9 mouse cellular contexts compared by ENCODE assay signal in the genomic region with DNA sequence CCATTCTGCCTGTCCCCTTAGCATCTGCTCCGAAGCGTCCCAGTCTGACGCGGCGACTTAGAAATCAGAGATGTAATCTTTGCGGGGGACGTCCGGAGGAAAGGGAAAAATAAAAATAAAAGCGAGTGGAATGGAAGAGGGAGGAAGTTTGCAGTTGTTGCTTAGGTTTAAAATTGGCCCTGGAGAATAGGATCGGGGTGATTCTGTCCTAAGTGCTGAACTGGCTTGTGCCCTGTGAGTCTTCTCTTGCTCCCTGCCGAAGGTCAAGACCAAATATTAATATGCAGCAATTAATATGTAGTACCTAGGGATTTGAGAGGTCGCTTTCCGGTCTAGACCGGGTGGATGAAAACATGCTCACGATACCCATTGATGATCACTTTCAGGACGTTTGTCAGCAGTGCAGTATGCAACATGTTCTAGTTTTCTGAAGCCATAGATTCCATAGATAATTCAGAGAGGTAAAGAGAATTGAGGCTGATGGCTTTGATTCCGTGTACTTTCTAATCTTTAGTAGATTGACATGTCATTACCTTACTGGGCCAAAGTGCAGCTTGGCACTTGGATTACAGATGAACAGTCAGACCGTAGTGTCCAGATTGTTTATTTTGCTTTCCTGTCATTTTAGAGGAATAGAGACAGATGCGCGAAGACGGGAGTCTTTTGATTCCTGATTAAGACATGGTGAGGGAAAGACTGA. TPM values are rescaled to one million over a fixed set of nuclear protein-coding genes. Genes with fewer than 3 reads are reported as not detected.
A peak's percentile ranks its signal among the peaks of the same experiment; 100 is the strongest.
DNase-seq lines count a peak whose midpoint lies in the region; ATAC-seq and TF ChIP-seq lines count a peak whose summit lies in the region.
"Had no signal": no experiment of that assay in that cellular context is flagged by ENCODE, and none has a peak within 500 bp of the region (broad histone marks: within the 10 kb centered on the region; RNA-seq: fewer than 3 reads in every experiment).

No protein-coding gene starts in this region.

- 2% methylated on average over 21 of the region's 21 CpGs for WGBS in lung, adult 2 months
- WGBS in hindbrain, embryonic 12.5 days, result 9% methylated on average over 21 of the region's 21 CpGs
- 15% methylated on average over 21 of the region's 21 CpGs for WGBS in midbrain, embryonic 10.5 days

- no peak for DNase-seq in lung, adult 2 months
- no peak for DNase-seq in lung, postnatal 14 days
- no peak for DNase-seq in midbrain, embryonic 10.5 days (ENCODE audit: low spot score)
- DNase-seq in adrenal gland, postnatal 25 days, result no peak
- DNase-seq in frontal cortex, postnatal 10 days (ENCODE audit: low spot score in 2 of 2), result no peak
- DNase-seq in adrenal gland, adult 8-10 months, result no peak

- peak overlapping the region; percentile 70 for H3K4me3 ChIP-seq in lung, adult 2 months (replicated peaks; ENCODE audit: extremely low read depth, low read depth, low read length)
- peak overlapping the region; percentile 66 for H3K4me3 ChIP-seq in cortical plate, adult 2 months (ENCODE audit: insufficient read depth, low read length)
- peak overlapping the region; percentile 76 for H3K4me3 ChIP-seq in hindbrain, embryonic 12.5 days
- H3K4me3 ChIP-seq in midbrain, embryonic 10.5 days, result peak overlapping the region; percentile 87

- H3K36me3 ChIP-seq in hindbrain, embryonic 12.5 days, result 0 out of 2 replicates have a peak, but pooled peaks cover 3% of the 10 kb centered on the region
- H3K36me3 ChIP-seq in midbrain, embryonic 10.5 days, result peaks cover 21% of the 10 kb centered on the region

- peak overlapping the region; percentile 72 for H3K4me2 ChIP-seq in hindbrain, embryonic 12.5 days (replicated peaks)

- H3K27me3 ChIP-seq in hindbrain, embryonic 12.5 days, result no peaks in the 10 kb centered on the region
- H3K27me3 ChIP-seq in midbrain, embryonic 10.5 days (ENCODE audit: low read depth, poor library complexity, severe bottlenecking), result no peaks in the 10 kb centered on the region

- no peak overlapping the region for H3K27ac ChIP-seq in cortical plate, adult 2 months (ENCODE audit: insufficient read depth, low read length)
- peak overlapping the region; percentile 88 for H3K27ac ChIP-seq in hindbrain, embryonic 12.5 days
- H3K27ac ChIP-seq in midbrain, embryonic 10.5 days (replicated peaks), result peak overlapping the region; percentile 94

- ATAC-seq in hindbrain, embryonic 12.5 days (ENCODE audit: low FRiP score), result peak; percentile 14

- no peaks in the 10 kb centered on the region; the same call in none of the 2 replicates for H3K4me1 ChIP-seq in lung, adult 2 months (ENCODE audit: control insufficient read depth, insufficient read depth, low read length)
- H3K4me1 ChIP-seq in cortical plate, adult 2 months (ENCODE audit: control insufficient read depth, insufficient read depth, low read length), result no peaks in the 10 kb centered on the region
- peaks cover 18% of the 10 kb centered on the region for H3K4me1 ChIP-seq in hindbrain, embryonic 12.5 days
- peaks cover 37% of the 10 kb centered on the region for H3K4me1 ChIP-seq in midbrain, embryonic 10.5 days

- no peak for TF ChIP-seq POLR2A in lung, adult 2 months (IDR thresholded peaks at IDR 0.05; ENCODE audit: borderline replicate concordance, extremely low read depth, low read depth, low read length)
- no peak for TF ChIP-seq POLR2A in cortical plate, adult 2 months (IDR thresholded peaks at IDR 0.05; ENCODE audit: extremely low read depth, insufficient read depth, low read length)

- peak overlapping the region; percentile 84 for H3K9ac ChIP-seq in hindbrain, embryonic 12.5 days

- TF ChIP-seq CTCF in lung, adult 2 months (IDR thresholded peaks at IDR 0.05; ENCODE audit: insufficient read depth, low read length), result no peak
- TF ChIP-seq CTCF in cortical plate, adult 2 months (IDR thresholded peaks at IDR 0.05; ENCODE audit: extremely low read depth, insufficient read depth, low read length), result no peak

- H3K9me3 ChIP-seq in hindbrain, embryonic 12.5 days (replicated peaks), result no peaks in the 10 kb centered on the region
- peaks cover 3% of the 10 kb centered on the region; the same call in 1 of the 2 replicates for H3K9me3 ChIP-seq in midbrain, embryonic 10.5 days (replicated peaks)

RNA-seq across cellular contexts. Expression of a gene that starts 0.7 kb away (rescaled TPM):
- polyA plus RNA-seq in lung, adult 2 months (2012; rRNA removed), result 6.1 and 7.2 TPM in 2 replicates
- 6.4 and 7.7 TPM in 2 replicates for polyA plus RNA-seq in cortical plate, adult 2 months (2012; rRNA removed)
- polyA plus RNA-seq in hindbrain, embryonic 12.5 days (2016; fragmentation: Nextera tagmentation; extraction: Ambion mirVana), result 28.4 and 29.9 TPM in 2 replicates
- polyA plus RNA-seq in midbrain, embryonic 10.5 days (2016; fragmentation: Nextera tagmentation; extraction: Ambion mirVana), result 26.4 and 26.8 TPM in 2 replicates
- total RNA-seq in adrenal gland, postnatal 25 days (2021), result 22.9 and 29.9 TPM in 2 replicates
- 10 to 100 TPM; 18.7 to 28.7 (median 21.8) TPM for total RNA-seq in adrenal gland, adult 8-10 months (2022)

RNA-seq across cellular contexts. Expression of a gene that starts 25.2 kb away (rescaled TPM):
- polyA plus RNA-seq in lung, adult 2 months (2012; rRNA removed), result 0.46 and 1.3 TPM in 2 replicates
- 1.9 and 2.4 TPM in 2 replicates for polyA plus RNA-seq in cortical plate, adult 2 months (2012; rRNA removed)
- polyA plus RNA-seq in hindbrain, embryonic 12.5 days (2016; fragmentation: Nextera tagmentation; extraction: Ambion mirVana), result 28.5 and 35.7 TPM in 2 replicates
- 47.3 and 51.2 TPM in 2 replicates for polyA plus RNA-seq in midbrain, embryonic 10.5 days (2016; fragmentation: Nextera tagmentation; extraction: Ambion mirVana)
- 6.1 and 6.5 TPM in 2 replicates for total RNA-seq in adrenal gland, postnatal 25 days (2021)
- total RNA-seq in adrenal gland, adult 8-10 months (2022), result 1 to 10 TPM; 1.6 to 2.9 (median 1.7) TPM
- total RNA-seq: common myeloid progenitor, adult 5-6 weeks had no signal

RNA-seq across cellular contexts. Expression of a gene that starts 52.6 kb away (rescaled TPM):
- 1.2 and 6.4 TPM in 2 replicates for polyA plus RNA-seq in lung, adult 2 months (2012; rRNA removed)
- polyA plus RNA-seq in cortical plate, adult 2 months (2012; rRNA removed), result 5.1 and 5.7 TPM in 2 replicates
- 7.5 and 9.0 TPM in 2 replicates for polyA plus RNA-seq in hindbrain, embryonic 12.5 days (2016; fragmentation: Nextera tagmentation; extraction: Ambion mirVana)
- 17.7 and 24.9 TPM in 2 replicates for polyA plus RNA-seq in midbrain, embryonic 10.5 days (2016; fragmentation: Nextera tagmentation; extraction: Ambion mirVana)
- 7.5 and 9.2 TPM in 2 replicates for total RNA-seq in adrenal gland, postnatal 25 days (2021)
- 10 to 100 TPM in 1 of 4 experiments, 1 to 10 TPM in 3; 5.9 to 11.1 (median 8.4) TPM for total RNA-seq in adrenal gland, adult 8-10 months (2022)

RNA-seq across cellular contexts. Expression of a gene that starts 52.9 kb away (rescaled TPM):
- polyA plus RNA-seq in lung, adult 2 months (2012; rRNA removed), result 2.8 and 4.0 TPM in 2 replicates
- polyA plus RNA-seq in cortical plate, adult 2 months (2012; rRNA removed), result 22.3 and 23.4 TPM in 2 replicates
- polyA plus RNA-seq in hindbrain, embryonic 12.5 days (2016; fragmentation: Nextera tagmentation; extraction: Ambion mirVana), result 9.9 and 10.1 TPM in 2 replicates
- 4.5 and 5.1 TPM in 2 replicates for polyA plus RNA-seq in midbrain, embryonic 10.5 days (2016; fragmentation: Nextera tagmentation; extraction: Ambion mirVana)
- 13.6 and 16.6 TPM in 2 replicates for total RNA-seq in adrenal gland, postnatal 25 days (2021)
- total RNA-seq in adrenal gland, adult 8-10 months (2022), result 10 to 100 TPM; 12.2 to 19.5 (median 14.7) TPM
